Comparison of ENCODE assay signal across 9 mouse cellular contexts in genomic region chr19:60468254-60468762, GRCm38 (mm10). TPM values are rescaled to one million over a fixed set of nuclear protein-coding genes. Genes with fewer than 3 reads are reported as not detected.
DNase-seq lines count a peak whose midpoint lies in the region; ATAC-seq and TF ChIP-seq lines count a peak whose summit lies in the region.
"Had no signal": no experiment of that assay in that cellular context is flagged by ENCODE, and none has a peak within 500 bp of the region (broad histone marks: within the 10 kb centered on the region; RNA-seq: fewer than 3 reads in every experiment).

Prlhr (minus strand) TSS chr19:60468304.

- H3K4me2 ChIP-seq in kidney, postnatal 0 days (ENCODE audit: low read length) = peak within 1 kb of the TSS; percentile 51
- peak within 1 kb of the TSS; percentile 50 for H3K4me2 ChIP-seq in embryonic facial prominence, embryonic 12.5 days (replicated peaks)
- H3K4me2 ChIP-seq in hindbrain, embryonic 16.5 days (ENCODE audit: low read length) = peak within 1 kb of the TSS; percentile 64
- peak within 1 kb of the TSS; percentile 77 for H3K4me2 ChIP-seq in midbrain, embryonic 16.5 days (ENCODE audit: low read length)

- no peaks in the 10 kb centered on the region for H3K36me3 ChIP-seq in kidney, postnatal 0 days (ENCODE audit: insufficient read depth, low read length)
- no peaks in the 10 kb centered on the region for H3K36me3 ChIP-seq in embryonic facial prominence, embryonic 12.5 days
- H3K36me3 ChIP-seq in hindbrain, embryonic 16.5 days (ENCODE audit: control insufficient read depth, insufficient read depth, low read length) = no peaks in the 10 kb centered on the region
- H3K36me3 ChIP-seq in midbrain, embryonic 16.5 days (ENCODE audit: control insufficient read depth, insufficient read depth, low read length) = no peaks in the 10 kb centered on the region

- no peak for TF ChIP-seq CTCF in kidney, postnatal 0 days (IDR thresholded peaks at IDR 0.05; ENCODE audit: low read depth)

- ATAC-seq in kidney, postnatal 0 days (replicated peaks; ENCODE audit: low FRiP score, low read depth) = no peak
- no peak for ATAC-seq in embryonic facial prominence, embryonic 12.5 days (ENCODE audit: insufficient number of reproducible peaks, insufficient read depth, low FRiP score, low TSS enrichment)
- peak; percentile 58 for ATAC-seq in hindbrain, embryonic 16.5 days
- ATAC-seq in midbrain, embryonic 16.5 days = peak; percentile 64
- ATAC-seq in inflammation-experienced regulatory T-cells, adult 6 months = no peak

- H3K27me3 ChIP-seq in kidney, postnatal 0 days (ENCODE audit: insufficient read depth, low read length) = peaks cover 29% of the 10 kb centered on the region
- peaks cover 46% of the 10 kb centered on the region for H3K27me3 ChIP-seq in embryonic facial prominence, embryonic 12.5 days
- H3K27me3 ChIP-seq in hindbrain, embryonic 16.5 days (replicated peaks; ENCODE audit: control insufficient read depth, insufficient read depth, low read length) = peaks cover 17% of the 10 kb centered on the region
- peaks cover 8% of the 10 kb centered on the region for H3K27me3 ChIP-seq in midbrain, embryonic 16.5 days (ENCODE audit: control insufficient read depth, insufficient read depth, low read depth, low read length)

- H3K4me3 ChIP-seq in kidney, postnatal 0 days (replicated peaks; ENCODE audit: low read depth, low read length) = 0 out of 2 replicates have a peak within 1 kb of the TSS, but pooled peaks have one; percentile 3
- peak within 1 kb of the TSS; percentile 24 for H3K4me3 ChIP-seq in embryonic facial prominence, embryonic 12.5 days
- H3K4me3 ChIP-seq in hindbrain, embryonic 16.5 days (ENCODE audit: low read length) = peak within 1 kb of the TSS; percentile 33
- peak within 1 kb of the TSS; percentile 40 for H3K4me3 ChIP-seq in midbrain, embryonic 16.5 days (ENCODE audit: low read depth, low read length)

- no peaks in the 10 kb centered on the region for H3K9me3 ChIP-seq in kidney, postnatal 0 days (replicated peaks; ENCODE audit: low read length)
- H3K9me3 ChIP-seq in embryonic facial prominence, embryonic 12.5 days = no peaks in the 10 kb centered on the region
- H3K9me3 ChIP-seq in hindbrain, embryonic 16.5 days (ENCODE audit: control insufficient read depth, low read length) = no peaks in the 10 kb centered on the region
- H3K9me3 ChIP-seq in midbrain, embryonic 16.5 days (replicated peaks; ENCODE audit: control insufficient read depth, low read length, poor library complexity, severe bottlenecking) = no peaks in the 10 kb centered on the region

- no peak within 1 kb of the TSS for H3K27ac ChIP-seq in kidney, postnatal 0 days
- H3K27ac ChIP-seq in embryonic facial prominence, embryonic 12.5 days = no peak within 1 kb of the TSS
- H3K27ac ChIP-seq in hindbrain, embryonic 16.5 days (ENCODE audit: low read depth, low read length) = no peak within 1 kb of the TSS
- no peak within 1 kb of the TSS for H3K27ac ChIP-seq in midbrain, embryonic 16.5 days (ENCODE audit: low read length)

- DNase-seq in kidney, postnatal 0 days (ENCODE audit: low spot score) = no peak
- no peak for DNase-seq in kidney, postnatal 4 days
- no peak for DNase-seq in gastrocnemius, postnatal 36 days
- no peak for DNase-seq in left cerebral cortex, adult 11 months (ENCODE audit: low spot score)

- intact Hi-C loops in gastrocnemius, postnatal 36 days (cut with DNase I) = no loop called here

- 0 out of 2 replicates have a peak, but pooled peaks cover 3% of the 10 kb centered on the region for H3K4me1 ChIP-seq in kidney, postnatal 0 days (replicated peaks; ENCODE audit: insufficient read depth, low read length)
- H3K4me1 ChIP-seq in embryonic facial prominence, embryonic 12.5 days = peaks cover 13% of the 10 kb centered on the region; the same call in 1 of the 2 replicates
- peaks cover 26% of the 10 kb centered on the region for H3K4me1 ChIP-seq in hindbrain, embryonic 16.5 days (ENCODE audit: control insufficient read depth, insufficient read depth, low read depth, low read length)
- peaks cover 28% of the 10 kb centered on the region for H3K4me1 ChIP-seq in midbrain, embryonic 16.5 days (ENCODE audit: control insufficient read depth, insufficient read depth, low read length)

- no peak within 1 kb of the TSS for H3K9ac ChIP-seq in kidney, postnatal 0 days (ENCODE audit: low read depth, low read length)
- H3K9ac ChIP-seq in embryonic facial prominence, embryonic 12.5 days = no peak within 1 kb of the TSS
- peak within 1 kb of the TSS; percentile 41; the same call in 1 of the 2 replicates for H3K9ac ChIP-seq in hindbrain, embryonic 16.5 days (ENCODE audit: low read depth, low read length)
- H3K9ac ChIP-seq in midbrain, embryonic 16.5 days (ENCODE audit: low read depth, low read length) = peak within 1 kb of the TSS; percentile 59

- 6% methylated on average over 17 of the region's 17 CpGs for WGBS in kidney, postnatal 0 days
- 8% methylated on average over 17 of the region's 17 CpGs for WGBS in embryonic facial prominence, embryonic 12.5 days
- 5% methylated on average over 17 of the region's 17 CpGs for WGBS in hindbrain, embryonic 16.5 days
- WGBS in midbrain, embryonic 16.5 days = 3% methylated on average over 17 of the region's 17 CpGs

RNA-seq across cellular contexts. Expression of gene Prlhr, which starts in this region (rescaled TPM):
- not detected in 2 replicates for polyA plus RNA-seq in kidney, postnatal 0 days (2015; fragmentation: Nextera tagmentation; extraction: Ambion mirVana)
- not detected in 2 replicates for polyA plus RNA-seq in embryonic facial prominence, embryonic 12.5 days (2016; fragmentation: Nextera tagmentation; extraction: Ambion mirVana)
- polyA plus RNA-seq in hindbrain, embryonic 16.5 days (2015; fragmentation: Nextera tagmentation; extraction: Ambion mirVana) = 0.35 and 0.45 TPM in 2 replicates
- polyA plus RNA-seq in midbrain, embryonic 16.5 days (2015; fragmentation: Nextera tagmentation; extraction: Ambion mirVana) = 0.39 and 0.60 TPM in 2 replicates
- not detected for total RNA-seq in gastrocnemius, postnatal 36 days (2021)
- not detected for polyA plus RNA-seq in inflammation-experienced regulatory T-cells, adult 6 months (2017; shearing (Covaris generic))
- total RNA-seq: gastrocnemius, adult 18-20 months had no signal

Comparison
In these comparisons a context has a peak if more than half of its experiments do, and no peak if none do; other contexts are left out.
1. Peak in ATAC-seq, H3K4me3 ChIP-seq, H3K9ac ChIP-seq and H3K4me2 ChIP-seq in hindbrain, embryonic 16.5 days; RNA of the gene not detected or under 1 TPM.
2. Peak in ATAC-seq, H3K4me3 ChIP-seq, H3K9ac ChIP-seq and H3K4me2 ChIP-seq in midbrain, embryonic 16.5 days; RNA of the gene not detected or under 1 TPM.